Mouse (Mus musculus) erythroblast, embryonic 14.5 days (primary cell): ENCODE data around the gene B2m.

Source experiments
- GATA1 ChIP-seq: IDR thresholded peaks from 2 replicates; pipeline ENCODE4 v1.6.1; 2012; ENCODE audit warnings: low read length, inconsistent platforms, mixed read lengths
- TAL1 ChIP-seq: IDR thresholded peaks from 3 replicates; pipeline ENCODE4 v1.6.1; 2012; ENCODE audit warnings: low read length, inconsistent platforms, mixed read lengths

GRCm38 (mm10) chr2:122191849-122192248, 44.4 kb downstream of the B2m start:
- no peak for TF ChIP-seq GATA1
- TF ChIP-seq TAL1 = no peak
